Mouse (Mus musculus) bone marrow, adult 2 months (tissue): ENCODE results near the gene Vps50.

Experiments used
- CTCF ChIP-seq: fragments of 200-500 bp; IDR thresholded peaks from 2 replicates; pipeline ENCODE4 v1.5.1; 2011; ENCODE audit warnings: low read length, control low read depth; ENCODE audit not compliant: control insufficient read depth, insufficient read depth
- POLR2A ChIP-seq: fragments of 200-500 bp; IDR thresholded peaks from 2 replicates; pipeline ENCODE4 v1.6.1; 2011; ENCODE audit warnings: low read depth, mild to moderate bottlenecking, control low read depth, low read length, borderline replicate concordance; ENCODE audit not compliant: control insufficient read depth

- TF ChIP-seq CTCF = no peak
- no peak for TF ChIP-seq POLR2A
Measured at GRCm38 (mm10) chr6:3543862-3544261, 45.7 kb downstream of the Vps50 start.
